ENCODE assay signal across 12 mouse cellular contexts in genomic region chr10:111190110-111190795, GRCm38 (mm10). TPM values are rescaled to one million over a fixed set of nuclear protein-coding genes. Genes with fewer than 3 reads are reported as not detected.
DNase-seq lines count a peak whose midpoint lies in the region; ATAC-seq and TF ChIP-seq lines count a peak whose summit lies in the region.
"Had no signal": no experiment of that assay in that cellular context is flagged by ENCODE, and none has a peak within 500 bp of the region (broad histone marks: within the 10 kb centered on the region; RNA-seq: fewer than 3 reads in every experiment).

No protein-coding gene starts in this region.

- DNase-seq in cerebellum, postnatal 4 days (ENCODE audit: low spot score in 2 of 2) = no peak
- DNase-seq in left cerebral cortex, adult 2 months (ENCODE audit: extremely low spot score in 1 of 2, low spot score in 2 of 2) = no peak
- no peak for DNase-seq in left cerebral cortex, postnatal 36 days (ENCODE audit: low spot score in 2 of 2)
- DNase-seq in thymus, postnatal 10 days (ENCODE audit: low spot score in 2 of 2) = no peak
- no peak for DNase-seq in lung, postnatal 4 days
- DNase-seq: gastrocnemius, postnatal 36 days; heart, postnatal 10 days had no signal

- no peaks in the 10 kb centered on the region for H3K9me3 ChIP-seq in forebrain, embryonic 16.5 days (ENCODE audit: control insufficient read depth, low read length)
- H3K9me3 ChIP-seq in midbrain, embryonic 15.5 days = no peaks in the 10 kb centered on the region
- H3K9me3 ChIP-seq: embryonic facial prominence, embryonic 15.5 days; limb, embryonic 15.5 days had no signal

- H3K36me3 ChIP-seq in forebrain, embryonic 16.5 days (ENCODE audit: control insufficient read depth, insufficient read depth) = no peaks in the 10 kb centered on the region
- no peaks in the 10 kb centered on the region for H3K36me3 ChIP-seq in midbrain, embryonic 15.5 days (replicated peaks)
- H3K36me3 ChIP-seq: embryonic facial prominence, embryonic 15.5 days; limb, embryonic 15.5 days had no signal

- peaks cover 14% of the 10 kb centered on the region for H3K4me1 ChIP-seq in forebrain, embryonic 16.5 days (replicated peaks; ENCODE audit: control insufficient read depth, insufficient read depth, low read length)
- H3K4me1 ChIP-seq in midbrain, embryonic 15.5 days = peaks cover 19% of the 10 kb centered on the region

- H3K4me3 ChIP-seq in left cerebral cortex, adult 2 months = no peak overlapping the region
- H3K4me3 ChIP-seq in forebrain, embryonic 16.5 days (replicated peaks; ENCODE audit: low read length) = no peak overlapping the region
- no peak overlapping the region for H3K4me3 ChIP-seq in midbrain, embryonic 15.5 days
- H3K4me3 ChIP-seq: embryonic facial prominence, embryonic 15.5 days; limb, embryonic 15.5 days had no signal

- whole genome bisulfite sequencing in forebrain, embryonic 16.5 days = 46% methylated on average over 6 of the region's 6 CpGs
- 60% methylated on average over 6 of the region's 6 CpGs for WGBS in midbrain, embryonic 15.5 days

- intact Hi-C loops in left cerebral cortex, adult 2 months (cut with DNase I) = loop anchor here (5.0 kb wide), 1 partner anchor 67 kb away; no protein-coding TSS in a partner anchor
- intact Hi-C loops in left cerebral cortex, postnatal 36 days (cut with DNase I) = no loop called here

- H3K4me2 ChIP-seq in forebrain, embryonic 16.5 days (ENCODE audit: low read length) = no peak overlapping the region
- H3K4me2 ChIP-seq in midbrain, embryonic 15.5 days = no peak overlapping the region
- H3K4me2 ChIP-seq: embryonic facial prominence, embryonic 15.5 days; limb, embryonic 15.5 days had no signal

- no peaks in the 10 kb centered on the region for H3K27me3 ChIP-seq in forebrain, embryonic 16.5 days (replicated peaks; ENCODE audit: control insufficient read depth, insufficient read depth, low read length)
- H3K27me3 ChIP-seq in midbrain, embryonic 15.5 days (replicated peaks) = no peaks in the 10 kb centered on the region
- H3K27me3 ChIP-seq: embryonic facial prominence, embryonic 15.5 days; limb, embryonic 15.5 days had no signal

- peak; percentile 79 for ATAC-seq in cerebellum, adult (ENCODE audit: insufficient number of reproducible peaks, low FRiP score, low TSS enrichment)
- peak; percentile 85 for ATAC-seq in forebrain, embryonic 16.5 days
- 0 out of 2 replicates have a peak, but pooled peaks have one; percentile 41 for ATAC-seq in midbrain, embryonic 15.5 days (replicated peaks)

- peak overlapping the region; percentile 62; the same call in 1 of the 2 replicates for H3K27ac ChIP-seq in left cerebral cortex, adult 2 months
- H3K27ac ChIP-seq in forebrain, embryonic 16.5 days (ENCODE audit: low read length) = peak overlapping the region; percentile 75
- no peak overlapping the region for H3K27ac ChIP-seq in midbrain, embryonic 15.5 days
- H3K27ac ChIP-seq: embryonic facial prominence, embryonic 15.5 days; limb, embryonic 15.5 days had no signal

- no peak overlapping the region for H3K9ac ChIP-seq in forebrain, embryonic 16.5 days (replicated peaks; ENCODE audit: low read depth, low read length)
- no peak overlapping the region for H3K9ac ChIP-seq in midbrain, embryonic 15.5 days
- H3K9ac ChIP-seq: embryonic facial prominence, embryonic 15.5 days; limb, embryonic 15.5 days had no signal

- TF ChIP-seq CTCF in left cerebral cortex, adult 2 months (IDR thresholded peaks at IDR 0.05) = no peak

RNA-seq across cellular contexts. Expression of gene Osbpl8, which starts 25.7 kb away (rescaled TPM):
- 100 to 1,000 TPM in 1 of 2 experiments, 10 to 100 TPM in 1; 93.8 to 104 TPM for total RNA-seq in left cerebral cortex, adult 2 months (2021)
- 10 to 100 TPM; 83.9 to 99.7 TPM for total RNA-seq in left cerebral cortex, postnatal 36 days (2021)
- 23.7 and 23.8 TPM in 2 replicates for polyA plus RNA-seq in forebrain, embryonic 16.5 days (2015; fragmentation: Nextera tagmentation; extraction: Ambion mirVana)
- polyA plus RNA-seq in midbrain, embryonic 15.5 days (2015; fragmentation: Nextera tagmentation; extraction: Ambion mirVana) = 18.0 and 18.1 TPM in 2 replicates
